Comparison of ENCODE assay signal across 22 mouse cellular contexts in the genomic region with DNA sequence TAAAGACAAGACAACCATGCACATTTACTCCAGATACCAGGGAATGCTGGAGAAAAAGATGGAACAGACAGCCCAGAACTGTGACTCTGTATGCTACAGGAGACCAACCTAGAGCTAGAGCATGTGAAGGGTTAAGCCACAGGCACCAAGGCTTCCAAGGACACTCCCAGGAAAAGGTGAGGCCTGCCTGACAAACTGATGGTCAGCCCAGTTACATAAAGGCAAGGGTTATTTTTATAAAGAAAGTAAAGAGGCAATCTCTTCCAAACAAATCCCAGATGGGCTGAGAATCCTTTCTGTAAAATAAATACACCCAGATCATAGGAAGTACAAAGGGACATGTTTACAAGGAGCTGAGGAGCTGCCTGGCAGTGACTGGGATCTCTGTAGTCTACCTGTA. TPM values are rescaled to one million over a fixed set of nuclear protein-coding genes. Genes with fewer than 3 reads are reported as not detected.
DNase-seq lines count a peak whose midpoint lies in the region; ATAC-seq and TF ChIP-seq lines count a peak whose summit lies in the region.
"Had no signal": no experiment of that assay in that cellular context is flagged by ENCODE, and none has a peak within 500 bp of the region (broad histone marks: within the 10 kb centered on the region; RNA-seq: fewer than 3 reads in every experiment).

No protein-coding gene starts in this region.

- no peak overlapping the region for H3K4me3 ChIP-seq in heart, adult 2 months
- no peak overlapping the region for H3K4me3 ChIP-seq in heart, embryonic 11.5 days (ENCODE audit: low read depth, low read length)
- H3K4me3 ChIP-seq in kidney, embryonic 16.5 days (ENCODE audit: low read length) = no peak overlapping the region
- H3K4me3 ChIP-seq in lung, embryonic 16.5 days (ENCODE audit: low read length) = no peak overlapping the region
- no peak overlapping the region for H3K4me3 ChIP-seq in hindbrain, embryonic 11.5 days (ENCODE audit: low read depth, low read length)
- H3K4me3 ChIP-seq: embryonic facial prominence, embryonic 10.5 days; forebrain, embryonic 10.5 days; heart, embryonic 15.5 days; hindbrain, embryonic 13.5 days; midbrain, embryonic 13.5 days had no signal

- peak; percentile 33 for TF ChIP-seq CTCF in heart, adult 2 months (IDR thresholded peaks at IDR 0.05)

- peak; percentile 38; the same call in 1 of the 2 replicates for TF ChIP-seq POLR2A in heart, adult 2 months (IDR thresholded peaks at IDR 0.05; ENCODE audit: insufficient read depth, low read depth, low read length)

- peak; percentile 86 for TF ChIP-seq EP300 in heart, adult 2 months (IDR thresholded peaks at IDR 0.05; ENCODE audit: insufficient read depth, low read depth, low read length)

- no peaks in the 10 kb centered on the region for H3K27me3 ChIP-seq in heart, adult 2 months (ENCODE audit: control insufficient read depth, insufficient read depth, low read length)
- no peaks in the 10 kb centered on the region for H3K27me3 ChIP-seq in heart, embryonic 11.5 days (ENCODE audit: control insufficient read depth, insufficient read depth, low read length)
- no peaks in the 10 kb centered on the region for H3K27me3 ChIP-seq in kidney, embryonic 16.5 days (ENCODE audit: insufficient read depth, low read length)
- H3K27me3 ChIP-seq in lung, embryonic 16.5 days (ENCODE audit: control insufficient read depth, insufficient read depth, low read depth, low read length) = no peaks in the 10 kb centered on the region
- no peaks in the 10 kb centered on the region for H3K27me3 ChIP-seq in hindbrain, embryonic 11.5 days (ENCODE audit: control insufficient read depth, insufficient read depth, low read length)
- H3K27me3 ChIP-seq: heart, embryonic 15.5 days; hindbrain, embryonic 13.5 days; midbrain, embryonic 13.5 days had no signal

- peak overlapping the region; percentile 87 for H3K27ac ChIP-seq in heart, adult 2 months
- no peak overlapping the region for H3K27ac ChIP-seq in heart, embryonic 11.5 days (ENCODE audit: low read depth, low read length)
- no peak overlapping the region for H3K27ac ChIP-seq in kidney, embryonic 16.5 days (ENCODE audit: low read length)
- peak overlapping the region; percentile 41 for H3K27ac ChIP-seq in lung, embryonic 16.5 days (ENCODE audit: low read length)
- H3K27ac ChIP-seq in hindbrain, embryonic 11.5 days (ENCODE audit: low read depth, low read length) = no peak overlapping the region
- H3K27ac ChIP-seq: embryonic facial prominence, embryonic 10.5 days; forebrain, embryonic 10.5 days; heart, embryonic 15.5 days; hindbrain, embryonic 13.5 days; midbrain, embryonic 13.5 days had no signal

- peaks cover 12% of the 10 kb centered on the region for H3K4me1 ChIP-seq in heart, adult 2 months (ENCODE audit: control insufficient read depth, insufficient read depth, low read length)
- H3K4me1 ChIP-seq in heart, embryonic 11.5 days (ENCODE audit: control insufficient read depth, insufficient read depth, low read length) = no peaks in the 10 kb centered on the region
- H3K4me1 ChIP-seq in kidney, embryonic 16.5 days (ENCODE audit: insufficient read depth, low read length) = no peaks in the 10 kb centered on the region
- H3K4me1 ChIP-seq in lung, embryonic 16.5 days (replicated peaks; ENCODE audit: control insufficient read depth, insufficient read depth, low read length) = no peaks in the 10 kb centered on the region
- no peaks in the 10 kb centered on the region for H3K4me1 ChIP-seq in hindbrain, embryonic 11.5 days (replicated peaks; ENCODE audit: control insufficient read depth, insufficient read depth, low read length)
- H3K4me1 ChIP-seq: forebrain, embryonic 10.5 days; heart, embryonic 15.5 days; hindbrain, embryonic 13.5 days; midbrain, embryonic 13.5 days had no signal

- no peak for ATAC-seq in heart, embryonic 11.5 days (replicated peaks; ENCODE audit: insufficient number of reproducible peaks, low FRiP score, low TSS enrichment)
- ATAC-seq in kidney, embryonic 16.5 days (ENCODE audit: low FRiP score, low TSS enrichment) = no peak
- peak; percentile 65 for ATAC-seq in lung, embryonic 16.5 days (ENCODE audit: low read depth)
- no peak for ATAC-seq in hindbrain, embryonic 11.5 days (ENCODE audit: low FRiP score)
- ATAC-seq: CD4-positive, CD25-positive, alpha-beta regulatory T cell, adult 4 months; forebrain, embryonic 16.5 days; midbrain, embryonic 13.5 days had no signal

- peaks cover 18% of the 10 kb centered on the region for H3K36me3 ChIP-seq in heart, adult 2 months (ENCODE audit: control insufficient read depth, insufficient read depth, low read length)
- H3K36me3 ChIP-seq in heart, embryonic 11.5 days (ENCODE audit: control insufficient read depth, insufficient read depth, low read length) = no peaks in the 10 kb centered on the region
- H3K36me3 ChIP-seq in kidney, embryonic 16.5 days (ENCODE audit: insufficient read depth, low read length) = no peaks in the 10 kb centered on the region
- no peaks in the 10 kb centered on the region for H3K36me3 ChIP-seq in lung, embryonic 16.5 days (ENCODE audit: control insufficient read depth, insufficient read depth, low read length)
- no peaks in the 10 kb centered on the region for H3K36me3 ChIP-seq in hindbrain, embryonic 11.5 days (ENCODE audit: control insufficient read depth, insufficient read depth, low read length)
- H3K36me3 ChIP-seq: embryonic facial prominence, embryonic 10.5 days; forebrain, embryonic 10.5 days; heart, embryonic 15.5 days; hindbrain, embryonic 13.5 days; midbrain, embryonic 13.5 days had no signal

- no peaks in the 10 kb centered on the region; the same call in 1 of the 2 replicates for H3K79me2 ChIP-seq in heart, adult 2 months (replicated peaks; ENCODE audit: control insufficient read depth, insufficient read depth, low read length)

- H3K9me3 ChIP-seq in heart, embryonic 11.5 days (replicated peaks; ENCODE audit: control insufficient read depth, low read length) = no peaks in the 10 kb centered on the region
- no peaks in the 10 kb centered on the region for H3K9me3 ChIP-seq in kidney, embryonic 16.5 days (ENCODE audit: low read length)
- no peaks in the 10 kb centered on the region for H3K9me3 ChIP-seq in lung, embryonic 16.5 days (ENCODE audit: control insufficient read depth, low read length)
- no peaks in the 10 kb centered on the region for H3K9me3 ChIP-seq in hindbrain, embryonic 11.5 days (ENCODE audit: control insufficient read depth, low read length)
- H3K9me3 ChIP-seq: embryonic facial prominence, embryonic 10.5 days; forebrain, embryonic 10.5 days; heart, embryonic 15.5 days; hindbrain, embryonic 13.5 days; midbrain, embryonic 13.5 days had no signal

- DNase-seq in heart, adult 2 months = peak in 1 of 2 experiments; percentile 47
- DNase-seq in kidney, adult 9 months = peak; percentile 14
- DNase-seq in lung, postnatal 4 days = peak; percentile 21 to 54
- no peak for DNase-seq in hindbrain, embryonic 11.5 days (ENCODE audit: low spot score)
- DNase-seq: adrenal gland, postnatal 14 days; cerebellum, adult 9-11 months; kidney, adult 18-20 months; layer of hippocampus, postnatal 36 days; thymus, adult 18-20 months; thymus, postnatal 36 days had no signal

- H3K4me2 ChIP-seq in heart, embryonic 11.5 days = no peak overlapping the region
- H3K4me2 ChIP-seq in kidney, embryonic 16.5 days (replicated peaks; ENCODE audit: low read depth, low read length) = no peak overlapping the region
- no peak overlapping the region for H3K4me2 ChIP-seq in lung, embryonic 16.5 days (ENCODE audit: low read depth, low read length)
- H3K4me2 ChIP-seq in hindbrain, embryonic 11.5 days (replicated peaks; ENCODE audit: low read depth, low read length) = no peak overlapping the region
- H3K4me2 ChIP-seq: heart, embryonic 15.5 days; hindbrain, embryonic 13.5 days; midbrain, embryonic 13.5 days had no signal

- intact Hi-C loops in heart, adult 2 months (cut with DNase I) = loop anchor here (5.0 kb wide), 1 partner anchor 62 kb away; a partner anchor contains a TSS

- H3K9ac ChIP-seq in heart, adult 2 months (ENCODE audit: low read depth, low read length) = no peak overlapping the region
- no peak overlapping the region for H3K9ac ChIP-seq in heart, embryonic 11.5 days (ENCODE audit: low read depth, low read length)
- no peak overlapping the region for H3K9ac ChIP-seq in kidney, embryonic 16.5 days (replicated peaks; ENCODE audit: low read length)
- no peak overlapping the region for H3K9ac ChIP-seq in lung, embryonic 16.5 days (ENCODE audit: low read length)
- no peak overlapping the region for H3K9ac ChIP-seq in hindbrain, embryonic 11.5 days (ENCODE audit: low read depth, low read length)
- H3K9ac ChIP-seq: heart, embryonic 15.5 days; hindbrain, embryonic 13.5 days; midbrain, embryonic 13.5 days had no signal

RNA-seq across cellular contexts. Expression of a gene that starts 49.8 kb away (rescaled TPM):
- 1 to 10 TPM; 1.1 to 2.0 TPM for total RNA-seq in heart, adult 2 months (2021)
- polyA plus RNA-seq in heart, adult 2 months (2012; rRNA removed) = 1.4 and 2.4 TPM in 2 replicates
- polyA plus RNA-seq in heart, embryonic 11.5 days (2014; fragmentation: Nextera tagmentation; extraction: Ambion mirVana) = 1.2 and 1.7 TPM in 2 replicates
- polyA plus RNA-seq in kidney, embryonic 16.5 days (2015; fragmentation: Nextera tagmentation; extraction: Ambion mirVana) = 0.15 and 0.72 TPM in 2 replicates
- polyA plus RNA-seq in lung, embryonic 16.5 days (2015; fragmentation: Nextera tagmentation; extraction: Ambion mirVana) = 3.1 and 3.8 TPM in 2 replicates
- polyA plus RNA-seq in hindbrain, embryonic 11.5 days (2014; fragmentation: Nextera tagmentation; extraction: Ambion mirVana) = 0.75 and 0.85 TPM in 2 replicates
- total RNA-seq: liver, adult 2 months had no signal
- polyA plus RNA-seq: CD4-positive, CD25-positive, alpha-beta regulatory T cell, adult 4 months; liver, adult 2 months; liver, embryonic 16.5 days had no signal

Comparison
In these comparisons a context has a peak if more than half of its experiments do, and no peak if none do; other contexts are left out.
1. H3K27ac ChIP-seq: peak in heart, adult 2 months (single experiment) and lung, embryonic 16.5 days (single experiment); none in heart, embryonic 11.5 days (single experiment), kidney, embryonic 16.5 days (single experiment) and hindbrain, embryonic 11.5 days (single experiment).